Mouse (Mus musculus) bone marrow macrophage, adult 2 months (primary cell): Measurements from ENCODE around the gene Cdkl3.

ENCODE experiments used
- CTCF ChIP-seq: IDR thresholded peaks from 2 replicates; pipeline ENCODE4 v1.5.1; 2012; ENCODE audit warnings: low read depth, mild to moderate bottlenecking, low read length, moderate library complexity
- POLR2A ChIP-seq: IDR thresholded peaks from 2 replicates; pipeline ENCODE4 v1.6.1; 2012; ENCODE audit warnings: mild to moderate bottlenecking, low read depth, low read length, borderline replicate concordance

DNA sequence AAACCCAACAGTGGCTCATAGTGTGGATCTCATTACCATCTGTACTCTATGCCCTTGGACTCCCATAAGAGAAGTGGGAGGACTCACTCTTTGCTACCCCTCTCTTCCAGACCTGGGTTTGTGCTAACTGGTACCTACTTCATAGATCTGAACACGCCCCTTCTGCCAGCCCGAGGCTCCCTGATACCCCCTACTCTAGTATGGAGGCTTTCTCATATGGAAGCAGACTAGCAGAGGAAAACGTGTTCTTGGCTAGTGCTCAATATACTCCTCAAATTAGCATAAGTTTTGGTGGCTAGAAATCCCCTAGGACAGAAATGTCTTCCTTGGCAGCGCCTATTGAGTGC, 81.8 kb downstream of the Cdkl3 start:
- no peak for TF ChIP-seq CTCF
- no peak for TF ChIP-seq POLR2A
